Comparison of ENCODE assay signal across 13 mouse cellular contexts in the genomic region with DNA sequence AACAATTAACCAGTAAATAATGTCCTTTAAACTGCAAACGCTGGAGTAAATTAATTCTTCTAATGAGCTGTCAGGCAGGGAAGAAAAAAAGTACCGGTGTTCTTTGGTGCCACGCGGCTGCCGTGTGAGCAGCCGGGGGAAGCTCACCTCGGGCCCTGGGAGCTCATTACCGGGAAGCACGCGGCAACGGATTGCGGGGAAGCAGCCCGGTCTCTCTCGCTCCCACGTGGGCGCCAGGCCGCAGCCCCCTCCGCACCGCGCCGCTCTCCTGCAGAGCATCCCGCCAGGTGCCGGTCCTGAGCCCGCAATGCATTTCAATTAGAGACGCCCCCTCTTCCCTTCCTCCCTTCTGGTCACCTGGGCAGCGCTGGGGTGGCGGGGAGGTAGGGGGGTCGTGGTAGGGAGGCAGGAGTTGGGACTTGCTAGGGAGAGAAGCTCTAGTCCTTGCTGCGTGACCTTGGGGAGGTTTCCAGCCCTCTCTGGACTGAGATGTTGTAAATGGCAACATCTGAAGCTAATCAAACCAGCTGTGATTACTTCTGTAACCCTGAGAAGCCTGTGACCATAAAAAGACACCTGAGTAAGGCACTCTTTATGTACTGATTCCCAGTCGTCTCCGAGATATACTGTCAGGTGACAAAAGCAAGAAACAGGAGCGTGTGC. TPM values are rescaled to one million over a fixed set of nuclear protein-coding genes. Genes with fewer than 3 reads are reported as not detected.
DNase-seq lines count a peak whose midpoint lies in the region; ATAC-seq and TF ChIP-seq lines count a peak whose summit lies in the region.
"Had no signal": no experiment of that assay in that cellular context is flagged by ENCODE, and none has a peak within 500 bp of the region (broad histone marks: within the 10 kb centered on the region; RNA-seq: fewer than 3 reads in every experiment).

No protein-coding gene starts in this region.

- H3K9me3 ChIP-seq in stomach, embryonic 15.5 days: no peaks in the 10 kb centered on the region
- no peaks in the 10 kb centered on the region for H3K9me3 ChIP-seq in stomach, postnatal 0 days (ENCODE audit: control insufficient read depth, low read length)
- no peaks in the 10 kb centered on the region for H3K9me3 ChIP-seq in forebrain, embryonic 15.5 days
- H3K9me3 ChIP-seq in limb, embryonic 10.5 days (replicated peaks): no peaks in the 10 kb centered on the region
- H3K9me3 ChIP-seq: G1E; liver, embryonic 13.5 days had no signal

- no peak for TF ChIP-seq CTCF in stomach, postnatal 0 days (IDR thresholded peaks at IDR 0.05; ENCODE audit: low read depth)
- no peak for TF ChIP-seq CTCF in olfactory bulb, adult 2 months (IDR thresholded peaks at IDR 0.05; ENCODE audit: insufficient read depth, low read depth, low read length)

- no peaks in the 10 kb centered on the region for H3K36me3 ChIP-seq in stomach, embryonic 15.5 days
- no peaks in the 10 kb centered on the region for H3K36me3 ChIP-seq in stomach, postnatal 0 days (ENCODE audit: control insufficient read depth, insufficient read depth, low read length)
- H3K36me3 ChIP-seq in forebrain, embryonic 15.5 days: no peaks in the 10 kb centered on the region
- no peaks in the 10 kb centered on the region for H3K36me3 ChIP-seq in limb, embryonic 10.5 days
- H3K36me3 ChIP-seq: G1E; liver, embryonic 13.5 days had no signal

- H3K27me3 ChIP-seq in stomach, embryonic 15.5 days (replicated peaks): peaks cover 44% of the 10 kb centered on the region
- no peaks in the 10 kb centered on the region for H3K27me3 ChIP-seq in stomach, postnatal 0 days (ENCODE audit: control insufficient read depth, insufficient read depth, low read length)
- peaks cover 3% of the 10 kb centered on the region; the same call in 1 of the 2 replicates for H3K27me3 ChIP-seq in forebrain, embryonic 15.5 days
- H3K27me3 ChIP-seq in limb, embryonic 10.5 days (ENCODE audit: low read depth, poor library complexity, severe bottlenecking): peaks cover 76% of the 10 kb centered on the region

- no peak overlapping the region for H3K27ac ChIP-seq in stomach, embryonic 15.5 days
- no peak overlapping the region for H3K27ac ChIP-seq in stomach, postnatal 0 days (replicated peaks)
- H3K27ac ChIP-seq in forebrain, embryonic 15.5 days (replicated peaks): no peak overlapping the region; the same call in 1 of the 2 replicates
- peak overlapping the region; percentile 32; the same call in 1 of the 2 replicates for H3K27ac ChIP-seq in limb, embryonic 10.5 days
- no peak overlapping the region for H3K27ac ChIP-seq in olfactory bulb, adult 2 months (ENCODE audit: insufficient read depth, low read depth, low read length)
- H3K27ac ChIP-seq: liver, embryonic 13.5 days had no signal

- ATAC-seq in stomach, embryonic 15.5 days (ENCODE audit: insufficient read depth, low FRiP score, low read depth): no peak
- no peak for ATAC-seq in stomach, postnatal 0 days (ENCODE audit: low FRiP score, low TSS enrichment)
- no peak; the same call in 1 of the 2 replicates for ATAC-seq in forebrain, embryonic 15.5 days (replicated peaks)

- TF ChIP-seq EP300 in stomach, postnatal 0 days (optimal IDR thresholded peaks at IDR 0.05): no peak

- intact Hi-C loops in gastrocnemius, postnatal 36 days (cut with DNase I): no loop called here

- WGBS in stomach, embryonic 15.5 days: 3% methylated on average over 32 of the region's 32 CpGs
- WGBS in stomach, postnatal 0 days: 6% methylated on average over 32 of the region's 32 CpGs
- WGBS in forebrain, embryonic 15.5 days: 3% methylated on average over 32 of the region's 32 CpGs
- WGBS in limb, embryonic 10.5 days: 2% methylated on average over 32 of the region's 32 CpGs
- 20% methylated on average over 32 of the region's 32 CpGs for WGBS in olfactory bulb, adult 2 months

- TF ChIP-seq POLR2A in olfactory bulb, adult 2 months (IDR thresholded peaks at IDR 0.05; ENCODE audit: insufficient read depth, low read depth, low read length): no peak

- H3K4me3 ChIP-seq in stomach, embryonic 15.5 days (replicated peaks): 0 out of 2 replicates have a peak overlapping the region, but pooled peaks have one; percentile 3
- H3K4me3 ChIP-seq in stomach, postnatal 0 days (ENCODE audit: low read depth, low read length): no peak overlapping the region
- 0 out of 2 replicates have a peak overlapping the region, but pooled peaks have one; percentile 6 for H3K4me3 ChIP-seq in forebrain, embryonic 15.5 days
- H3K4me3 ChIP-seq in limb, embryonic 10.5 days: peak overlapping the region; percentile 38
- H3K4me3 ChIP-seq in olfactory bulb, adult 2 months (ENCODE audit: insufficient read depth, low read depth, low read length): peak overlapping the region; percentile 10; the same call in 1 of the 2 replicates
- H3K4me3 ChIP-seq: liver, embryonic 13.5 days had no signal

- H3K4me1 ChIP-seq in stomach, embryonic 15.5 days: 0 out of 2 replicates have a peak, but pooled peaks cover 4% of the 10 kb centered on the region
- no peaks in the 10 kb centered on the region for H3K4me1 ChIP-seq in stomach, postnatal 0 days (replicated peaks; ENCODE audit: control insufficient read depth, insufficient read depth)
- H3K4me1 ChIP-seq in forebrain, embryonic 15.5 days: peaks cover 22% of the 10 kb centered on the region
- peaks cover 56% of the 10 kb centered on the region for H3K4me1 ChIP-seq in limb, embryonic 10.5 days
- H3K4me1 ChIP-seq in olfactory bulb, adult 2 months (ENCODE audit: control insufficient read depth, insufficient read depth, low read length): peaks cover 15% of the 10 kb centered on the region
- H3K4me1 ChIP-seq: liver, embryonic 13.5 days had no signal

- no peak overlapping the region for H3K9ac ChIP-seq in stomach, embryonic 15.5 days
- H3K9ac ChIP-seq in stomach, postnatal 0 days (ENCODE audit: low read length): no peak overlapping the region
- 0 out of 2 replicates have a peak overlapping the region, but pooled peaks have one; percentile 23 for H3K9ac ChIP-seq in forebrain, embryonic 15.5 days (replicated peaks)
- H3K9ac ChIP-seq: liver, embryonic 13.5 days had no signal

- DNase-seq in stomach, postnatal 0 days (ENCODE audit: low spot score): no peak
- DNase-seq in limb, embryonic 10.5 days (ENCODE audit: low spot score): peak; percentile 53
- DNase-seq in gastrocnemius, postnatal 36 days: no peak
- DNase-seq in layer of hippocampus, postnatal 14 days (ENCODE audit: low spot score in 2 of 2): no peak
- DNase-seq in spleen, postnatal 4 days (ENCODE audit: low spot score in 2 of 2): no peak
- DNase-seq: adrenal gland, postnatal 10 days; cerebellum, adult 8-10 months; heart, adult 11 months; liver, embryonic 13.5 days had no signal

- 0 out of 2 replicates have a peak overlapping the region, but pooled peaks have one; percentile 3 for H3K4me2 ChIP-seq in stomach, embryonic 15.5 days
- H3K4me2 ChIP-seq in stomach, postnatal 0 days (replicated peaks; ENCODE audit: low read depth): no peak overlapping the region
- peak overlapping the region; percentile 40 for H3K4me2 ChIP-seq in forebrain, embryonic 15.5 days (replicated peaks)
- H3K4me2 ChIP-seq: liver, embryonic 13.5 days had no signal

RNA-seq across cellular contexts. Expression of gene Sez6, which starts 15.9 kb away (rescaled TPM):
- polyA plus RNA-seq in stomach, embryonic 15.5 days (2015; fragmentation: Nextera tagmentation; extraction: Ambion mirVana): 1.7 and 1.8 TPM in 2 replicates
- polyA plus RNA-seq in stomach, postnatal 0 days (2015; fragmentation: Nextera tagmentation; extraction: Ambion mirVana): 1.2 and 1.4 TPM in 2 replicates
- 243 and 249 TPM in 2 replicates for polyA plus RNA-seq in forebrain, embryonic 15.5 days (2015; fragmentation: Nextera tagmentation; extraction: Ambion mirVana)
- 0.11 and 0.14 TPM in 2 replicates for polyA plus RNA-seq in limb, embryonic 10.5 days (2016; fragmentation: Nextera tagmentation; extraction: Ambion mirVana)
- polyA plus RNA-seq in olfactory bulb, adult 2 months (2012; ENCODE audit: insufficient read depth, insufficient read length, low replicate concordance, missing spikeins): 109 TPM in 1 of 2 replicates, not detected in the other
- total RNA-seq in gastrocnemius, postnatal 36 days (2021): under 1 TPM in 1 of 2 experiments, not detected in 1; 0.10 TPM
- total RNA-seq in layer of hippocampus, postnatal 14 days (2021): 100 to 1,000 TPM; 162 to 163 TPM

RNA-seq across cellular contexts. Expression of gene Pipox, which starts 20.8 kb away (rescaled TPM):
- polyA plus RNA-seq in stomach, embryonic 15.5 days (2015; fragmentation: Nextera tagmentation; extraction: Ambion mirVana): 16.4 and 23.3 TPM in 2 replicates
- polyA plus RNA-seq in stomach, postnatal 0 days (2015; fragmentation: Nextera tagmentation; extraction: Ambion mirVana): 8.4 and 10.1 TPM in 2 replicates
- polyA plus RNA-seq in forebrain, embryonic 15.5 days (2015; fragmentation: Nextera tagmentation; extraction: Ambion mirVana): 10.2 and 11.2 TPM in 2 replicates
- 0.34 and 0.48 TPM in 2 replicates for polyA plus RNA-seq in limb, embryonic 10.5 days (2016; fragmentation: Nextera tagmentation; extraction: Ambion mirVana)
- not detected in 2 replicates for polyA plus RNA-seq in olfactory bulb, adult 2 months (2012; ENCODE audit: insufficient read depth, insufficient read length, low replicate concordance, missing spikeins)
- total RNA-seq in gastrocnemius, postnatal 36 days (2021): not detected
- 1 to 10 TPM in 1 of 2 experiments, under 1 TPM in 1; 0.88 to 1.4 TPM for total RNA-seq in layer of hippocampus, postnatal 14 days (2021)
- total RNA-seq: G1E had no signal
- polyA plus RNA-seq: G1E had no signal

Comparison
In these comparisons a context has a peak if more than half of its experiments do, and no peak if none do; other contexts are left out.
1. RNA of gene Sez6, which starts 15.9 kb away (polyA plus RNA-seq): 243 to 249 TPM in forebrain, embryonic 15.5 days and 109 TPM in olfactory bulb, adult 2 months; 1.7 to 1.8 TPM in stomach, embryonic 15.5 days, 1.2 to 1.4 TPM in stomach, postnatal 0 days and 0.11 to 0.14 TPM in limb, embryonic 10.5 days; every median in the first group is over 10 times any median in the second.